Mouse (Mus musculus) naive thymus-derived CD4-positive, alpha-beta T cell, adult 2 months (primary cell): ENCODE measurements around the gene Pip5k1b.

Experiments
- DNase-seq: peaks from one replicate; pipeline ENCODE4 v3.0.0-alpha.2; 2011; ENCODE audit warnings: low read depth

Pip5k1b gene

DNA sequence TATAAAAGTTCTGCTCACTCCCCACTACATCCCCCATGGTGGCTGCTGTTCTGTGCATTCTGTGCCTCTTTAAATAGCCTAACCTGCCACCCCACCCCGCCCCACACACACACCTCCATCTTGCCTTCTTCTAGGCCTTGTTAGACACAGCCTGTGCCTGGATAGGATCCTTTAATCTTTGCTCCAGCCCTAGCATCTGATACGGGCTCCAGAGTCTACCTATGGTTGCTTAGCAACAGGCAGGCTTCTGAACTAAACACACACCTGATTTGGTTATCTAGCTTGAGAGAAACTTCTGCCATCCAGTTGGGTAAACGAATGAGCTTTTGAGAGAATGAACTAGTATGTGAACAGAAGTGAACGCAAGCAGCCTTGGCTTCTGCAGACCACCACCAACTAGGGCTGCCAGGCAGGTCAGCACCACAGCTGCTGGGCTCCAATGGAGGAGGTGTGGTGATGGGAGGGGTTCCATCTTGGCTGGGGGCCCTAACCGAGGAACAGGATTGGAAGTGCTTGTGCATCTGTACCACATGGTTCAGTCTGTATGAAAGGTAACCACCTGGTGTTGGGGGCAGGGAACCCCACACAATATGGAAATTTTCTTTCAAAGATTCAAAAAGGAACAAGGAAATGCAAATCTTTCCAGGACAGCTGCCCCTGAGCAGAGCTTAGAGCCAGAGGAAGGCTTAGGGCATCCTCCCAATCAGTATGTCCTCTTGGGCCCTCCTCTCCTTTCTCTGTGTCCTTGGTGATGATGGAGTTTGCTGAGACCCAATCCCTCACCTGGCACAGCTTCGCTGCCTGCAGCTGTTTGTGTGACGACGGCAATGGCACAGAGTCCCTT lies 139.7 kb downstream of the Pip5k1b start:
- no peak for DNase-seq

DNA sequence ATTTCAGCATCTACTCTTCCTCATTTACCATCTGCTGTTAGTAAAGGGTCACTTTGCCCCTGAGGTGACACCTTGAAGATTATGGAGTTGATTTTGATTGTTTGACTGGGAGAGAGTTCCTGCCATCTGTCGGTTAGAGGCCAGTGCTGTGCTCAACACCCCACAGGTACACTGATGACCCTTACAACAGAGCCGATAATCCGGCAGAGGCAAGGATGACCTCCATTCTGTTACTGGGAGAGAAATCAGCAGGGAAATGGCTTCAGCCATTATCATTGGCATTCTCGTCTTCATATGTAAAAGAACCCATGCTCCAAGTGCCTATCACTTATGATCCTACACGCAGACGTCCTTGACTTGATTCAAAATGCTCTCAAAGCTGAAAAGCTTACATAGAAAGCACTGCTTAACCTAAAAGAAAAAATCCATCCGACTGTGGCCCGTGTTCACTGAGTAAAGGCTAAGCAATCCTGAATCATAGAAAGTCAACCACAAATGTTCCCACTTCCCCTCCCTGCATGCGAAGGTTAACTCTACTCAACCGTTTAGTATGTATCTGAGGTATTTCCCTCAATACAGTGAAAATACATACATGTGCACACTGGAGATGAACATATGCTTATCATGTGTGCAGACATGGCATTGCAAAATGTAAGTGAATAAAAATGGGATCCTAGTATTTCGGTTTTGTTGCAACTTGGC lies 146.7 kb downstream of the Pip5k1b start:
- DNase-seq: no peak

- no peak for DNase-seq
Measured at GRCm38 (mm10) chr19:24404716-24405115, 151.0 kb downstream of the Pip5k1b start.

- DNase-seq: no peak
Measured at GRCm38 (mm10) chr19:24403245-24403644, 152.4 kb downstream of the Pip5k1b start.

DNA sequence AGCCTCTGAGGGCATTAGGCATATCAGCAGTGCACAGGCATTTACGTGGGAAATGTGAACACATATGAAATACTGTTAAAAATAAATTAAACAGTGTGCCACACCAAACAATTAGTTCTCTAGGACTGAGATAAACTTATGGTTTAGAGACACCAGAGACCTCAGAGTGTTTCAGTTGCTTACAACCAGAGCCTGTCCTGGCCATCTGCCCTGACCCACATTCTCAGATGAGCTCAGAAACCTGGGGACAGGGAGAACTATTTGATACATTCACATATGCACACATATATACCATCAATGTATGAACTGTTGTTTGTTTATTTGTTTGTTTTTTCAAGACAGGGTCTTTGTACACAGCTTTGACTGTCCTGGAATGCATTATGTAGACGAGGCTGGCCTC lies 161.8 kb downstream of the Pip5k1b start:
- DNase-seq: no peak

- no peak for DNase-seq
Measured at GRCm38 (mm10) chr19:24391519-24392251, 164.0 kb downstream of the Pip5k1b start.

GRCm38 (mm10) chr19:24386956-24387865 lies 168.5 kb downstream of the Pip5k1b start:
- no peak for DNase-seq

- no peak for DNase-seq
Measured at GRCm38 (mm10) chr19:24378470-24378869, 177.2 kb downstream of the Pip5k1b start.

- no peak for DNase-seq
Measured at GRCm38 (mm10) chr19:24371763-24372640, 183.7 kb downstream of the Pip5k1b start.

DNA sequence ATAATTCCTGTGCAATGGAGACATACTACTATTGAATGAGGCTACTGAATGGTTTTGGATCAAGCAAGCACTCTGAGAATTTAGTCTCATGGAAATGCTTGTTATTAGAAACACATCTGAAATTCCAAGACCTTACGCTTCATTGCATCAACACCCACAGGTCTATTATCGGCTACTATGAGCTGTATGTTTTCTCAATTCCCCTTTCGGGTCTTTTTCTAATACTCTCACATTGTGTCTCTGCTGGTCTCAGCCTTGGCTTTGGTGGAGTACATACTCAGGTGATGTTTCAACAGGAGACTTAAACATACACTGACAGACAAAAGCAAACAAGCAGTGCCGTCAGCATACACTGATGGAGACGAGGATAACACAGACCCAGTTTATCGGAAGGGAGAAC lies 187.3 kb downstream of the Pip5k1b start:
- DNase-seq: no peak

- DNase-seq: no peak
Measured at GRCm38 (mm10) chr19:24367722-24368121, 187.9 kb downstream of the Pip5k1b start.

DNA sequence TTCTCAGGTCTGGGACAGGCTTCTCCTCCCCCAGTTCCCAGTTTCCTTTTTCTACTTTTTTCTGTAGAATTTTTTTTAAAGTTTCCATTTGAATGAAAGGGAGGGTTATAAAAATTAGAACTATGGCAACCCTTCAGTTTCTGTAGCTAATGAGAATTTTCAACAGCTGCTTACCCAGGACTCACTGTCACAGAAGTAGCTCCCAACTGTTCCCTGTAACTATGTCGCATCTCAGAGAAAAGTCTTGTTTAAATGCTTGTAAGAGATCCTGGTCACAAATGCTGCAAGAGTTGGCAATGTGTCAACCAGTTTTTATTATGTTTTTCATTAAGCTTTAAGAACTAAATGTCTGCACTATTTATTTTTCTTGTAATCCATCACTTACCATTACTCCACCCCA lies 188.9 kb downstream of the Pip5k1b start:
- DNase-seq: no peak

GRCm38 (mm10) chr19:24362626-24363321 lies 192.9 kb downstream of the Pip5k1b start:
- DNase-seq: no peak

GRCm38 (mm10) chr19:24359270-24359669 lies 196.4 kb downstream of the Pip5k1b start:
- DNase-seq: no peak

DNA sequence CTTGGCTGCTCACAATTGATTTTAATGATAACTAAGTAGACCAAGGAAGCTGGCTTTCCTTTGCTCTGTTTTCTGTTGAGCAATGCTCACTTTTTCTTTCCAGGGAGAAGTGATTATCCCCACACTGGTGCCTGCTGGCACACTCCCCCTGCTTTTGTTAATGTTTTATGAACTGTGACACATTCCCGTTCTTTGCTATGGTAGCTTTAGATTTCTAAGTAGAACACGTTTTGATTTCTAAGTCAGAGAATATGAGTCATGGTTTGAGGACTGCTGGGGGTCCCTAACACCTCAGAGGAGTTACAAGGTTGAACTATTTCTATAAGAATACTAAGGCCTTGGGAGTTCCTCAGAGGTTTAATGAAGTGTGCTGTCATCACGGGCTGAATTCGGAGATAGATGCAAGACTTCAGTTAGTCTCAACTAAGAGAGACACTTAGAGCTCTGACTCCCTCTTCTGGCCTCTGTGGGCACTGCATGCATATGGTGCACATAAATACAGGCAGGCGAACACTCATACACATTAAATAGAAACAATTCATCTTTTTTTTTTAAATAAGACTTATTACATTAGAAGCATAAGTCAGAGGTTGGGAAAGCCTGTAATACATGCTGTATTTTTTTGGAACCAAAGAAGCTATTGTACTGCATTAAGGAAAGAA lies 203.2 kb downstream of the Pip5k1b start:
- DNase-seq: no peak

DNA sequence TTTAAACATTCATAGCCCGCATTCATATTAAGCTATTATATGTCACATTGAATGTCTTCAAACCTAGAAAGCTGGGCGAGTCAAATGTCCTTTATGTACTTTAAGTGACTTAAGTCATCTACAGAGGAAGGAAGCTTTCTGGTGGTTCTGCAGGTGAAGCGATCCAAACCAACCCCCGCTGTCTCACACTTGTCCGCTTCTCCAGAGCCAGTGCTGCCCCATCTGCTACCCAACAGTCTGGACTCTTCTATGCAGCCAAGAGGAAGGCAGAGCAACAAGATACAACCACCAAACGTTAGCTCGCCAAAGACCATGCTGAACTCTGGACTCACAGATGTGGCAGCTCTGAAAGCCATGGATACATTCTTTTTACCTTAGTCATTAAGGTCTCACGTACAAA lies 211.2 kb downstream of the Pip5k1b start:
- no peak for DNase-seq

DNA sequence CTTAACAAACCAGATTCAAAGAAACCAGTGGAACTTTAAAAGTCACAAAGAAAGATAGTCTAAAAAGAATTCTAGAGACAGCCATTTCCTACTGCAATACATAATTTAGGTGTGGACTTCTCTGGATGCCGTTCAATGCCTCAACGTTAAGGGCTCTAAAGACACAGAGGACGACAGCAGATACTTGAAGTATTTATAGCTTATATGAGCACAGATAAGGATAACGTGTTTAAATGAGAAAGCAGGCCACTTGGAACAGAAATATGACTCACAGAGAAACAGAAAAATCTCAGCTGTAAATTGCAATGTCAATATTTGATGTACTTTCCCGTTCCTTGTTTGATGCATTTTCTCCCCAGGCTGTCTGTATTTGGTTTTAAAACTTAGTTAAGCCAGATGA lies 212.9 kb downstream of the Pip5k1b start:
- DNase-seq: no peak

DNA sequence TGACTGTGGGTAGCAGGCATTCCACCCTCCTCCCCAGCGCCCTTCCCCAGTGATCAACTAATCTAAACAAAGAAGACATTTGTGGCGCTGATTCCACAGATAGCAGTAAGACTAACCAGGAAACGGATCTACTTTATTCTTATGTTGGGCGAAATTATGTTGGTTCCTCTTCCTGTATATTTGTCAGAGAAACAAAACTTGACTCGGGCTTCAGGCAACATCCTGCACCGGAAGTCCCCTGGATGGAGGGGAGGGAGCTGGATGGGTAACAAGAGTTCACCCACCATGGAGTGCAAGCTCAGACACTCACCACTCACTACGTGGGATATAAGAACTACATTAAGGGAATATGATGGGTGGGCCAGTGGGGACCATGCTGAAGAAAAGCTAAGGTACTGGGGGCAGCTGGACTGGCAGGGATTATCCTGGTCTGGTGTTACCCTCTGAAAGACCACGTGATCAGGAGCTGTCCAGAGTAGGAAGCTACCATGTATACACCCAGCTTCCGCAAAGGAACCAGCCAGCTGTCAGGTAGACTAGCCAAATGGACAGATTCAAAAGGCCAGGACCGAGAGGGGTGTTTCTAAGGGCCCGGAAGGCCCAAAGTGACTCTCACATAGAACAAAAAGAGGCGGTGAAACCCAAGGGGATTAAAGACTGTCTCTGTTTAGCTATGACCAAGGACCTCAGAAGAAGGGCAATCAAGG lies 219.1 kb downstream of the Pip5k1b start:
- DNase-seq: no peak
